Mouse (Mus musculus): ENCODE measurements around the gene Psmd9.

DNA sequence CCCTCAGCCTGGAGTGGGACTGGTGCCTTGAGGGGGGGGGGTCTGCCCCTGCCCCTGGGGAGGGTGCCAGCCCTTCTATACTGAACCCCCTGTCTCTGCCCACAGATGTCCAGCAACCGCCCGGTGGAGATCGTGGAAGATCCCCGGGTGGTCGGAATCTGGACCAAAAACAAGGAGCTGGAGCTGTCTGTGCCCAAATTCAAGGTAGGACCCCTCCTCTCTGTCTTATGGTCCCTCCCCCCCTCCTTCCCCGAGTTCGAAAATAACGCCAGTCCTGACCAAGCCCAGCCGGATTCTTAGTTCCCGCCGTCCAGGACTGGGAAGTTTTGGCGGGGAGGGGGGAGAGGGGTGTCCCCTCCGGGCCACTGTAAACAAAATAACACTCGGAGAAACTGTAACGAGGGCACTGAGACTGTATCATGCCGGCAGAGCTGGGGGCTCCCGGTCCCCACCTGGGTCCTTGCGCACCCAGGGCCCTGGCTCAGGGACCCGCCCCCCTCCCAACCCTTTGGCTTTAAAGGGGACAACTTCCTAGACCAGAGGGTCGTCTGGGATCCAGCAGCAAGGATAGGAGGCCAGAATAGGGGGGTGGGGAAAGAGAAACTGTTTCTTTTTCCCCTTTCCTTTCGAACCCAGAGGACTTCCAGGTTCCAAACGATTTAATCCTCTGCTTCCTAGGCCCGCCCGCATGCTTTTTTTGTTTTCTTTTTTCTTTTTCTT, 25.8 kb upstream of the Psmd9 start:
- TF ChIP-seq CTCF (IDR thresholded peaks at IDR 0.05; ENCODE audit: low read depth, low read length) (no peak), GATA1 (IDR thresholded peaks at IDR 0.05; ENCODE audit: borderline replicate concordance, low read length) (no peak), TAL1 (conservative IDR thresholded peaks at IDR 0.05; ENCODE audit: low read depth, low read length) (no peak), GATA2 (IDR thresholded peaks at IDR 0.05; ENCODE audit: borderline replicate concordance, low read depth, low read length) (no peak)
